Mouse (Mus musculus) embryonic facial prominence, embryonic 14.5 days (tissue): ENCODE measurements at regions not wholly inside any gene's neighbourhood (a gene's known extent, or its start where the extent isn't known, plus 50 kb on each side); places are given as distances from the start of the nearest gene placed in this dataset.

ENCODE experiments used
- ATAC-seq: fragments of 200-750 bp; cut with Nextera tagmentation; 2 replicates; pipeline ENCODE4 v1.8.0; 2017; ENCODE audit warnings: low read depth, moderate number of reproducible peaks, moderate TSS enrichment
- DNase-seq: peaks from one replicate; pipeline ENCODE4 v3.0.0-alpha.2; 2015; ENCODE audit warnings: low spot score
- H3K27ac ChIP-seq: fragments of 300-500 bp; sonication (generic); replicated peaks from 2 replicates; pipeline ENCODE4 v1.5.1; 2014; ENCODE audit warnings: low read depth, mild to moderate bottlenecking, low read length, moderate library complexity
- H3K27me3 ChIP-seq: fragments of 300-500 bp; sonication (generic); replicated peaks from 2 replicates; pipeline ENCODE4 v1.6.1; 2014; ENCODE audit warnings: low read length; ENCODE audit not compliant: control insufficient read depth, insufficient read depth
- H3K36me3 ChIP-seq: fragments of 300-500 bp; sonication (generic); 2 replicates; pipeline ENCODE4 v1.6.1; 2014; ENCODE audit warnings: low read length, mixed read lengths; ENCODE audit not compliant: control insufficient read depth, insufficient read depth
- H3K4me1 ChIP-seq: fragments of 300-500 bp; sonication (generic); 2 replicates; pipeline ENCODE4 v1.6.1; 2014; ENCODE audit warnings: antibody characterized with exemption, low read length; ENCODE audit not compliant: control insufficient read depth, insufficient read depth
- H3K4me2 ChIP-seq: fragments of 300-500 bp; sonication (generic); 2 replicates; pipeline ENCODE4 v1.6.1; 2014; ENCODE audit warnings: low read depth, mild to moderate bottlenecking, low read length, moderate library complexity, mixed read lengths
- H3K4me3 ChIP-seq: fragments of 300-500 bp; sonication (generic); 2 replicates; pipeline ENCODE4 v1.5.1; 2014; ENCODE audit warnings: low read depth, mild to moderate bottlenecking, low read length
- H3K9ac ChIP-seq: fragments of 300-500 bp; sonication (generic); 2 replicates; pipeline ENCODE4 v1.6.1; 2014; ENCODE audit warnings: low read depth, mild to moderate bottlenecking, low read length, moderate library complexity, mixed read lengths
- H3K9me3 ChIP-seq: fragments of 300-500 bp; sonication (generic); 2 replicates; pipeline ENCODE4 v1.6.1; 2016; ENCODE audit warnings: low read length; ENCODE audit not compliant: control insufficient read depth
- WGBS: fragments of 180-500 bp; shearing (Covaris S2); extraction: QIAGEN DNeasy Blood & Tissue Kit; methylation state at CpG from one replicate; pipeline ENCODE4 v1.1.7; 2014; 5-methylcytosine and 5-hydroxymethylcytosine counted together

DNA sequence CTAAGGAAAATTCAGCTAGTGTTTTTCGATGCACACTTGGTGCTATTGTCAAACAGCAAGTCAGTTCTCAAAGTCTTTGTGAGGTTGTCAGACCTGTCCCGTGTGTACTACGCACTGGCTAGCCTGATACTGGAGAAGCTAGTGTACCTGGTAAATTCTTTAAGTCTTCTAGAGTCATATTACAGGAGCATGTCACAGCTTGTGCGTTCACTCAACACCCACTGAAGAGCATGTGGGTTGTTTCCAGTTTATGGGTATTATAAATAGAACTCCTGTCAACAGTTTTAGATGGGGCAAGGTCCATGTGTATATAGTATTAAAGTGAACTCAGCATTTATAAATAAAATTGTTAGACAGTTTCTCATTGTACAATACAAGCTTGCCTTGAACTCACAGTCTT lies 50.9 kb upstream of the Cd2ap start:
- Histone ChIP-seq H3K9ac (no peak overlapping the region), H3K27me3 (no peaks in the 10 kb centered on the region), H3K4me1 (no peaks in the 10 kb centered on the region), H3K27ac (no peak overlapping the region), H3K9me3 (no peaks in the 10 kb centered on the region), H3K4me3 (no peak overlapping the region), H3K4me2 (no peak overlapping the region), H3K36me3 (no peaks in the 10 kb centered on the region)
- WGBS: 79% methylated on average over 4 of the region's 4 CpGs
- DNase-seq (peak; percentile 75), ATAC-seq (peak; percentile 79)
